Mouse (Mus musculus): Measurements from ENCODE around the gene Lingo3. TPM values are rescaled to one million over a fixed set of nuclear protein-coding genes. Genes with fewer than 3 reads are reported as not detected.

Gene Lingo3
- polyA plus RNA-seq (2017; shearing (Covaris generic)) = 0.11 TPM

DNA sequence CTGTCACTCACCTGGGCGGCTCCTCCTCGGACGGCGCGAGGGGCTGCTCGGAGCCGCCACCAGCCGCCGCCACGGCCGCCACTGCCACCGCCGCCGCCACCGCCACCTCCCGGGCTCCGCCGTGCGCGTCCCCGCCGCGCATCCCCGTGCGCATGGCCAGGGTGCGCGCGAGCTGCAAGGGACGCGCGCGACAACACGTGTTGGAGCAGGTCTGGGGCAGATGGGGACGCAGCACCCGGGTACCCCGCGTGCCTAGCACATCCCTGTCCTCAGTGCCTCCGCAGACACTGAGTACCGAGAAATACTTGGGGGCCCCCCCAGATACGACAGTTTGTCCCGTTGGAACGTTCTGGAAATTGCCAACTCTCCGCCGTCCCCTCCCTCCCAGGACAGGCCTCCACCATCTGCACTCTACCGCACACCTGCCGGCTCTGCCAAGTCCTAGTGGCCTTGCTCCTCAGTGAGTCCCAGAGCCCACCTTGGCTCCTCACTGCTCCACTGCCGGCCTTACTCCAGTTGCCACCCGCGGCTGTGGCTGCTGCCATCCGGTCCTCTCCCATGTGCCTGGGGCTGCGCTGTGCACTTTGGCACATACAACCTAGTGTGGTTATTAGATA, at the start of gene Lingo3:
TSS of gene Lingo3 (minus strand) at position 109 of the 617 bp plus-strand sequence.

DNA sequence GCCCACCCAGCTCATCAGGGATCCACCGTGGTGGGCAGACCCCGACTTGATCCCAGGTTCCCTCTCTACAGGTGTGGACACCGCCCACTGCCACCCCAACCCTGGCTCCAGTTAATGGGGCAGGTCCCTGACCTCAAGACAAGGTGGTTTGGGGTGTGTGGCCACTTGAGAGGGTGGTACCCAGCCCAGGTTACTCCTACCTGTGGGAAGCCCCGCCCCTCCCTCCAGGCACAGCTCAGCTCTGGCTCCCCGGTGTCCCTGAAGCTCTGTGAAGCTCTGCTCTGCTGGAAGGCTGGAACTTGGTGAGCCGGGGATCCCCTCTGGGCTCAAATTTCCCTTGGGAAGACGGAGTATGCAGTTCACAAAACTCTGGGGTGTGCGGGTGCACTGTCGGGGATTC, 27.7 kb upstream of the Lingo3 start, which contains the start of gene Tmprss9:
TSS of gene Tmprss9 (plus strand) at position 268 of the 400 bp plus-strand sequence.

DNA sequence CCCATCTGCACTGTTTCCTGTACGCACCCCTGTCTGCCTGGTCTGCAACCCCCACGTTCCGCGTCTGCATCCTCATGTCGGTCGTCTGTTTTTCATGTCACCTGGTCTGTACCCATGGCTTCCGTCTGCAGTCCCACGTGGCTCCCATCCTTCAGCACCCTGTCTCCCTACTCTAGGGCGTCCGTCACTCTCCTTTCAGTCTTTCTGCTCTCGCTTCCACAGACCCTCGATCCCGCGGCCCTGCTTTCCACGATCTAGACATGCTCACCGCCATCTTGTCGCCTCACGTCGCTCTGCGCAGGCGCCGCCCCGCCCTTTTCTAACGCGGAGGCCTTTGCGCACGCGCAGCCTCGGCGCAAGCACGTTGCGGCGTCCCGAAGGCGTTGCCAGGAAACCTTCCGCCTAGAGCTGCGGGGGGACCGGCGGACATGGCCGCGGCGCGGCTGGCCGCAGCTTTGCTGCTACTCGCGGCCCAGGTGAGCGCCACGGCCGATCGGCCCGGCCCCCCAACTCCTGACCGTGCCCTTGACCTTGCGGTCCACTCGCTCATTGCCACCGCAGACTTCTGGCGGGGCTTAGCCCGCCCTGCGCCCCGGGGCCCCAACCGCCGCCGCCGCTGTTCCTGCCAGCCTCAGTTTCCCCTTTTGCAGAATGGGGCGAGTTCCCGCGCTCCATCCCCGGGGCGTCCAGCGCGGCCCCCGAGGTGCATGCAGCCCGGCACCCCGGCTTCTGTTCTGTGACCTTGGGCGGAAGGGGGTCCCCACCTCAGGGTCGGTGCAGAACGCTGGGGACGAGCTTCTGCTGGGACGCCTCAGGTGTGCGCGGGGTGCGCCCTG, 11.3 kb upstream of the Lingo3 start, which contains the start of the genes Lsm7 and Sppl2b:
TSS of gene Lsm7 (minus strand) at position 297 of the 836 bp plus-strand sequence.
TSS of gene Sppl2b (plus strand) at position 363 of the 836 bp plus-strand sequence.

DNA sequence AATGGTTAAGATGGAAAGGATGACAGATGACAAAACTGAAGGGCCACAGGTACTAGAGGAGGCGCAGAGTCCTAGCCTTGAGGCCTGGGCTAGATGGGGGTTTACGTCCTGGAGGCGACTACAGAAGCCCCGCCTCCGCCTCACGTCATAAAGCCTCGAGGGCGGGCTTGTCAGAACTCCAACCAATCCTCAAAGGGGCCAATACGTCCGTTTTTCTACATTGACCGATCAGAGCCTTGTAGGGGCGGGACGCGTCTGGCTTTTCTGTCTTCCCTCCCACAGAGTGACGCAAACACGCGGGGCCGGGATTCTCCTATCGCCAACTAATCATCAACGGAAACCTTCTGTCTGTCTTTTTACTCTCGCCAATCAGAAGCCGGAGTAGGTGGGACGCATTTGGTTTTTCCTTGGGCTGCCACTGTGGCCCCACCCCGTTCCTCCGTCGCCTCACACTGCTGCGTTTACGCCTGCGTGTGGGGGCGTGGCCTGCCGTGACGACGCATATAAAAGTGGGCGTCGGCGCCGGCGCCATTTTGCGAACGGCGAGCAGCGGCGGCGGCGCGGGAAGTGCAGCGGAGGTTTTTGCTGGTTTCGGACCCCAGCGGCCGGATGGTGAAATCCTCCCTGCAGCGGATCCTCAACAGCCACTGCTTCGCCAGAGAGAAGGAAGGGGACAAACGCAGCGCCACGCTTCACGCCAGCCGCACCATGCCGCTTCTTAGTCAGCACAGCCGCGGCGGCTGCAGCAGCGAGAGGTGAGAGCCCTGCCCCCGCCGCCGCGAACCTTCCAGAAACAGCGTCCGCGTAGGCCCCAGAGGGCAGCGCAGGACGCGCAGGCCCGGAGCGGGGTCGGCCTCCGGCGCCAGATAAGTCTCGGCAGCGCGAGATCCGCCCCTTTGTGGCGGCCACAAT, 17.4 kb downstream of the Lingo3 start, which contains the start of gene Oaz1:
TSS of gene Oaz1 (plus strand) at position 506 of the 912 bp plus-strand sequence.

DNA sequence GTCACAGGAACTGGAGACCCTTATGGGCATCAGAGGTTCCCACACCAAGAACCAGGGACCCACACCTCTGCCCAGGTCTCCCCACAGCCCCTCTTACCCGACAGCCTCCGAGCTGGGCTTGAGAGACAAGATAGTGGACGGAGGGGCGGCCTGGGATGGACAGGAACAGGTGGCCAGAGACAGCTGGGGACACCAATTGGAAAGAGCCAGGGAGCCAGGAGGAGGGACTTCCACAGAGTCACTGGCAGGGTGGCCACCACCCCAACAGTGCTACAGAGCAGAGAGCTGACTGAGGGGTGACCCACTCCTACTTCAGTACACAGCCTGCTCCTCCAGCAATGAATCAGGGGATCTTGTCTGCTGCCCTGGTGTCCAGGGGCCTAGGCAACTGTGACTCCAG, 30.5 kb downstream of the Lingo3 start, which contains the start of gene Jsrp1:
TSS of gene Jsrp1 (minus strand) at position 133 of the 400 bp plus-strand sequence.

DNA sequence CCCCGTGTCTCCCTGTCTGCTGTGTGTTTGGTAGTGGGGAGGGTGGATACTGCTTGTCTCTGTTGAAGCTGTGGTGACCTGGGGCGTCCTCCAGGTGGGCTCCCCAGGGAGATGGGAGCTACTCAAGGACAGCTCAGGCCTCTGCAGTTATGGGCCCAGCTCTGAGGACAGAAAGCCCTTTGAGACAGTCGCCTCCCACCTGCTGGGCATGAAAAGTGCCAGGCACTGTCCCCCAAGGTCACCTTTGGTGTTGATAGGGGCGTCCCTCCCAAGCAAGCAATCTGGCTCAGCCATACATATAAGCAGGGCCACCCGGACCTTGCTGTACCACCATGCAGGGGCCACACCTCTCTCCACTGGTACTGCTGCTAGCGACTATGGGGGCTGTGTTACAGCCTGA, 38.9 kb downstream of the Lingo3 start, which contains the start of gene Amh:
TSS of gene Amh (plus strand) at position 328 of the 400 bp plus-strand sequence.

DNA sequence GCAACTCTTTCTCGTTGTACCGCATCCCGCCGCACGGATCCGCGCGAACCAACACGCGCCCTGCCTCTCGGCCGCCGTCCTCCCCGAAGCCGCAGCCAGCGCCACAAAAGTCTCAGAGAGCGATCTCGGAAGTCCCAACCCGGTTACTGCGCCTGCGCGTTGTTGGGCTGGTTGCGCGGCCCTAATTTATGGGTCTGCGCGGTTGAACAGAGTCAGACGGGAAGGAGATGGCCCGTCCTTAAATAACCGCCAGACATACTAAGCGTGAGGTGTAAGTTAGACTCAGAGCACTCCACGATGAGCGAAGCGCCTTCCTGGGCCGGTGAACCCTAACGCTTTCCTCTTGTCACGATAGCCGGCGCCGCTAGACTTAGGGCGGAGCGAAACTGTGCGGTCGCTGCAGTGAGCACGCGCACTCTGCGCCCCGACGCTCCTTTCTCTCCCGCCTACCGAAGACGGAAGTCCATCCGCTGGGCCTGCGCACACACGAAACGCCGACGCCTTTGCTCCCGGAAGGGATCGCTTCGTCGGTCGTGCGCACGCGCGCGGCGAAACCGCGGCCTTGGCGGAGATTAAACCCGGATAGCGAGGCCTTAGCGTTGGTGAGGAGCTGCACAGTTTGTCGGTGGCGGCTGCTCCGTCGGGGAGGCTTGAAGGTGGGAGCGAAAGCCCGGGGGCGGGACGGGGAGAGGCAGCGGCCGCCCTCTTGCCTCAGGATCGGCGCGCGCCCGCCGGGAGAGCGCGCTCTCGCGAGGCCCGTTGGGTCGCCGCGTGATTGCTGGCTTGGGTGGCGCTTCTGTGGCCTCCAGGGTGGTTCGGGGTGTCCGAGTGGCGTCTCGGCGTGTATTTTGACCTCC, 45.5 kb downstream of the Lingo3 start, which contains the start of the genes Sf3a2 and Plekhj1:
TSS of gene Sf3a2 (plus strand) at position 49 of the 857 bp plus-strand sequence.
TSS of gene Plekhj1 (minus strand) at position 477 of the 857 bp plus-strand sequence.

Other genes starting within 250 kb of the Lingo3 start
- gene Scamp4, start 241.2 kb downstream of the Lingo3 start, polyA plus RNA-seq (2017; shearing (Covaris generic)) = 106 TPM
- gene Adat3, start 241.2 kb downstream of the Lingo3 start, polyA plus RNA-seq (2017; shearing (Covaris generic)) = 6.2 TPM
- 14.3 TPM for gene Gm49322, start 238.0 kb downstream of the Lingo3 start, polyA plus RNA-seq (2017; shearing (Covaris generic))
- gene Csnk1g2, start 221.2 kb downstream of the Lingo3 start, polyA plus RNA-seq (2017; shearing (Covaris generic)) = 338 TPM
- 16.0 TPM for gene Btbd2, start 187.0 kb downstream of the Lingo3 start, polyA plus RNA-seq (2017; shearing (Covaris generic))
- 200 TPM for gene Mknk2, start 165.9 kb downstream of the Lingo3 start, polyA plus RNA-seq (2017; shearing (Covaris generic))
- gene Mob3a, start 142.1 kb downstream of the Lingo3 start, polyA plus RNA-seq (2017; shearing (Covaris generic)) = 123 TPM
- gene Izumo4, start 141.9 kb downstream of the Lingo3 start, polyA plus RNA-seq (2017; shearing (Covaris generic)) = 72.1 TPM
- gene Ap3d1, start 101.8 kb downstream of the Lingo3 start, polyA plus RNA-seq (2017; shearing (Covaris generic)) = 70.3 TPM
- gene Dot1l, start 88.8 kb downstream of the Lingo3 start, polyA plus RNA-seq (2017; shearing (Covaris generic)) = 52.5 TPM
- gene Sf3a2, start 45.8 kb downstream of the Lingo3 start, polyA plus RNA-seq (2017; shearing (Covaris generic)) = 57.5 TPM
- gene Plekhj1, start 45.4 kb downstream of the Lingo3 start, polyA plus RNA-seq (2017; shearing (Covaris generic)) = 202 TPM
- not detected for gene Amh, start 38.8 kb downstream of the Lingo3 start, polyA plus RNA-seq (2017; shearing (Covaris generic))
- gene Jsrp1, start 30.5 kb downstream of the Lingo3 start, polyA plus RNA-seq (2017; shearing (Covaris generic)) = 2.0 TPM
- gene Oaz1, start 17.4 kb downstream of the Lingo3 start, polyA plus RNA-seq (2017; shearing (Covaris generic)) = 2,187 TPM
- 76.0 TPM for gene Lsm7, start 11.2 kb upstream of the Lingo3 start, polyA plus RNA-seq (2017; shearing (Covaris generic))
- gene Sppl2b, start 11.2 kb upstream of the Lingo3 start, polyA plus RNA-seq (2017; shearing (Covaris generic)) = 18.4 TPM
- gene Tmprss9, start 27.8 kb upstream of the Lingo3 start, polyA plus RNA-seq (2017; shearing (Covaris generic)) = not detected
- gene Timm13, start 56.9 kb upstream of the Lingo3 start, polyA plus RNA-seq (2017; shearing (Covaris generic)) = 151 TPM
- gene Lmnb2, start 74.2 kb upstream of the Lingo3 start, polyA plus RNA-seq (2017; shearing (Covaris generic)) = 18.5 TPM
- 743 TPM for gene Gadd45b, start 86.0 kb upstream of the Lingo3 start, polyA plus RNA-seq (2017; shearing (Covaris generic))
- gene Gng7, start 170.9 kb upstream of the Lingo3 start, polyA plus RNA-seq (2017; shearing (Covaris generic)) = 0.55 TPM
- not detected for gene Diras1, start 181.6 kb upstream of the Lingo3 start, polyA plus RNA-seq (2017; shearing (Covaris generic))
- gene Slc39a3, start 193.4 kb upstream of the Lingo3 start, polyA plus RNA-seq (2017; shearing (Covaris generic)) = 11.1 TPM
- gene Sgta, start 216.1 kb upstream of the Lingo3 start, polyA plus RNA-seq (2017; shearing (Covaris generic)) = 65.6 TPM
- 4.3 TPM for gene Thop1, start 226.0 kb upstream of the Lingo3 start, polyA plus RNA-seq (2017; shearing (Covaris generic))

Measured in effector memory CD4-positive, alpha-beta T cell, adult 7 months (primary cell).